Mouse (Mus musculus): ENCODE data around the gene Mtg1. TPM values are rescaled to one million over a fixed set of nuclear protein-coding genes. Genes with fewer than 3 reads are reported as not detected.

Gene Mtg1
- polyA plus RNA-seq (2014; fragmentation: Illumina TruSeq; extraction: RNeasy Lipid Tissue Mini Kit (QIAGEN cat#74804); ENCODE audit: low read depth, low replicate concordance), result 3.1 TPM

GRCm38 (mm10) chr7:140137135-140138020 is at the start of gene Mtg1:
TSS of gene Mtg1 (plus strand) at chr7:140137564.

GRCm38 (mm10) chr7:140092924-140093528 is 44.3 kb upstream of the Mtg1 start, which contains the start of gene Prap1:
TSS of gene Prap1 (plus strand) at chr7:140093395.

GRCm38 (mm10) chr7:140101993-140102860 is 35.1 kb upstream of the Mtg1 start, which contains the start of gene Fuom:
TSS of gene Fuom (minus strand) at chr7:140102441.

GRCm38 (mm10) chr7:140115583-140116328 is 21.6 kb upstream of the Mtg1 start, which contains the start of gene Paox:
TSS of gene Paox (plus strand) at chr7:140115799.

GRCm38 (mm10) chr7:140116329-140117054 is 20.9 kb upstream of the Mtg1 start, which contains the start of gene Echs1:
TSS of gene Echs1 (minus strand) at chr7:140116476.

GRCm38 (mm10) chr7:140154218-140154927 is 17.0 kb downstream of the Mtg1 start, which contains the start of gene Sprn:
TSS of gene Sprn (minus strand) at chr7:140154877.

GRCm38 (mm10) chr7:140164664-140165063 is 27.3 kb downstream of the Mtg1 start, which contains the start of gene Olfr522:
TSS of gene Olfr522 (minus strand) at chr7:140164764.

GRCm38 (mm10) chr7:140172936-140173335 is 35.6 kb downstream of the Mtg1 start, which contains the start of gene Olfr523:
TSS of gene Olfr523 (plus strand) at chr7:140173217.

Other genes starting within 250 kb of the Mtg1 start
- 1.8 TPM for gene Kndc1, start 242.9 kb upstream of the Mtg1 start, polyA plus RNA-seq (2014; fragmentation: Illumina TruSeq; extraction: RNeasy Lipid Tissue Mini Kit (QIAGEN cat#74804); ENCODE audit: low read depth, low replicate concordance)
- not detected for gene Utf1, start 193.8 kb upstream of the Mtg1 start, polyA plus RNA-seq (2014; fragmentation: Illumina TruSeq; extraction: RNeasy Lipid Tissue Mini Kit (QIAGEN cat#74804); ENCODE audit: low read depth, low replicate concordance)
- 12.0 TPM for gene 6430531B16Rik, start 158.8 kb upstream of the Mtg1 start, polyA plus RNA-seq (2014; fragmentation: Illumina TruSeq; extraction: RNeasy Lipid Tissue Mini Kit (QIAGEN cat#74804); ENCODE audit: low read depth, low replicate concordance)
- 0.56 TPM for gene Adam8, start 145.0 kb upstream of the Mtg1 start, polyA plus RNA-seq (2014; fragmentation: Illumina TruSeq; extraction: RNeasy Lipid Tissue Mini Kit (QIAGEN cat#74804); ENCODE audit: low read depth, low replicate concordance)
- 23.5 TPM for gene Zfp511, start 101.2 kb upstream of the Mtg1 start, polyA plus RNA-seq (2014; fragmentation: Illumina TruSeq; extraction: RNeasy Lipid Tissue Mini Kit (QIAGEN cat#74804); ENCODE audit: low read depth, low replicate concordance)
- 55.8 TPM for gene Tubgcp2, start 100.9 kb upstream of the Mtg1 start, polyA plus RNA-seq (2014; fragmentation: Illumina TruSeq; extraction: RNeasy Lipid Tissue Mini Kit (QIAGEN cat#74804); ENCODE audit: low read depth, low replicate concordance)
- not detected for gene Msx3, start 88.5 kb upstream of the Mtg1 start, polyA plus RNA-seq (2014; fragmentation: Illumina TruSeq; extraction: RNeasy Lipid Tissue Mini Kit (QIAGEN cat#74804); ENCODE audit: low read depth, low replicate concordance)
- not detected for gene Caly, start 55.0 kb upstream of the Mtg1 start, polyA plus RNA-seq (2014; fragmentation: Illumina TruSeq; extraction: RNeasy Lipid Tissue Mini Kit (QIAGEN cat#74804); ENCODE audit: low read depth, low replicate concordance)
- gene Prap1, start 44.2 kb upstream of the Mtg1 start, polyA plus RNA-seq (2014; fragmentation: Illumina TruSeq; extraction: RNeasy Lipid Tissue Mini Kit (QIAGEN cat#74804); ENCODE audit: low read depth, low replicate concordance), result not detected
- gene Fuom, start 35.1 kb upstream of the Mtg1 start, polyA plus RNA-seq (2014; fragmentation: Illumina TruSeq; extraction: RNeasy Lipid Tissue Mini Kit (QIAGEN cat#74804); ENCODE audit: low read depth, low replicate concordance), result 0.53 TPM
- gene Paox, start 21.8 kb upstream of the Mtg1 start, polyA plus RNA-seq (2014; fragmentation: Illumina TruSeq; extraction: RNeasy Lipid Tissue Mini Kit (QIAGEN cat#74804); ENCODE audit: low read depth, low replicate concordance), result 1.2 TPM
- 14.5 TPM for gene Echs1, start 21.1 kb upstream of the Mtg1 start, polyA plus RNA-seq (2014; fragmentation: Illumina TruSeq; extraction: RNeasy Lipid Tissue Mini Kit (QIAGEN cat#74804); ENCODE audit: low read depth, low replicate concordance)
- gene Sprn, start 17.3 kb downstream of the Mtg1 start, polyA plus RNA-seq (2014; fragmentation: Illumina TruSeq; extraction: RNeasy Lipid Tissue Mini Kit (QIAGEN cat#74804); ENCODE audit: low read depth, low replicate concordance), result 0.15 TPM
- gene Olfr522, start 27.2 kb downstream of the Mtg1 start, polyA plus RNA-seq (2014; fragmentation: Illumina TruSeq; extraction: RNeasy Lipid Tissue Mini Kit (QIAGEN cat#74804); ENCODE audit: low read depth, low replicate concordance), result not detected
- not detected for gene Olfr523, start 35.7 kb downstream of the Mtg1 start, polyA plus RNA-seq (2014; fragmentation: Illumina TruSeq; extraction: RNeasy Lipid Tissue Mini Kit (QIAGEN cat#74804); ENCODE audit: low read depth, low replicate concordance)
- gene Olfr524, start 68.4 kb downstream of the Mtg1 start, polyA plus RNA-seq (2014; fragmentation: Illumina TruSeq; extraction: RNeasy Lipid Tissue Mini Kit (QIAGEN cat#74804); ENCODE audit: low read depth, low replicate concordance), result not detected
- not detected for gene Cd163l1, start 80.7 kb downstream of the Mtg1 start, polyA plus RNA-seq (2014; fragmentation: Illumina TruSeq; extraction: RNeasy Lipid Tissue Mini Kit (QIAGEN cat#74804); ENCODE audit: low read depth, low replicate concordance)
- not detected for gene 5830411N06Rik, start 109.7 kb downstream of the Mtg1 start, polyA plus RNA-seq (2014; fragmentation: Illumina TruSeq; extraction: RNeasy Lipid Tissue Mini Kit (QIAGEN cat#74804); ENCODE audit: low read depth, low replicate concordance)
- gene Olfr525, start 183.3 kb downstream of the Mtg1 start, polyA plus RNA-seq (2014; fragmentation: Illumina TruSeq; extraction: RNeasy Lipid Tissue Mini Kit (QIAGEN cat#74804); ENCODE audit: low read depth, low replicate concordance), result not detected
- gene Olfr527, start 196.5 kb downstream of the Mtg1 start, polyA plus RNA-seq (2014; fragmentation: Illumina TruSeq; extraction: RNeasy Lipid Tissue Mini Kit (QIAGEN cat#74804); ENCODE audit: low read depth, low replicate concordance), result not detected
- not detected for gene Olfr60, start 224.1 kb downstream of the Mtg1 start, polyA plus RNA-seq (2014; fragmentation: Illumina TruSeq; extraction: RNeasy Lipid Tissue Mini Kit (QIAGEN cat#74804); ENCODE audit: low read depth, low replicate concordance)
- gene Olfr530, start 238.8 kb downstream of the Mtg1 start, polyA plus RNA-seq (2014; fragmentation: Illumina TruSeq; extraction: RNeasy Lipid Tissue Mini Kit (QIAGEN cat#74804); ENCODE audit: low read depth, low replicate concordance), result not detected